Mouse (Mus musculus) cortical plate, adult 2 months (tissue): ENCODE data around the gene Slc35g1. TPM values are rescaled to one million over a fixed set of nuclear protein-coding genes. Genes with fewer than 3 reads are reported as not detected.
"Not testable (repeated sequence)": the region's sequence is repeated elsewhere in the genome, so short reads cannot be mapped to it uniquely, and the experiment has no call there.

Source experiments
- H3K27ac ChIP-seq: fragments of 200-500 bp; 2 replicates; pipeline ENCODE4 v1.5.1; 2012; ENCODE audit warnings: low read length, control low read depth, inconsistent platforms; ENCODE audit not compliant: insufficient read depth
- H3K4me1 ChIP-seq: fragments of 200-500 bp; 2 replicates; pipeline ENCODE4 v1.6.1; 2011; ENCODE audit warnings: low read length; ENCODE audit not compliant: control insufficient read depth, insufficient read depth
- H3K4me3 ChIP-seq: fragments of 200-500 bp; 2 replicates; pipeline ENCODE4 v1.5.1; 2011; ENCODE audit warnings: mild to moderate bottlenecking, low read length, control low read depth; ENCODE audit not compliant: insufficient read depth
- CTCF ChIP-seq: fragments of 200-500 bp; IDR thresholded peaks from 2 replicates; pipeline ENCODE4 v1.5.1; 2011; ENCODE audit warnings: mild to moderate bottlenecking, control low read depth, low read length; ENCODE audit not compliant: insufficient read depth; ENCODE audit errors: extremely low read depth
- POLR2A ChIP-seq: fragments of 200-500 bp; IDR thresholded peaks from 2 replicates; pipeline ENCODE4 v1.6.1; 2011; ENCODE audit warnings: mild to moderate bottlenecking, low read length, control low read depth; ENCODE audit not compliant: insufficient read depth; ENCODE audit errors: extremely low read depth
- polyA plus RNA-seq: library from polyadenylated mRNA; depleted of rRNA; stranded (reverse); fragments of >200 nt; gene quantifications from 2 replicates; pipeline ENCODE4 v1.2.3, GENCODE M21; 2012

Gene Slc35g1
- polyA plus RNA-seq, 1 experiment = 1.6 TPM

- Histone ChIP-seq H3K27ac (no peak overlapping the region), H3K4me1 (no peaks in the 10 kb centered on the region), H3K4me3 (no peak overlapping the region)
- TF ChIP-seq CTCF = no peak
- TF ChIP-seq POLR2A = no peak
Measured at GRCm38 (mm10) chr19:38357956-38358623, 37.7 kb upstream of the Slc35g1 start.

- no peak overlapping the region for H3K4me3 ChIP-seq
- no peak for TF ChIP-seq POLR2A
- TF ChIP-seq CTCF = no peak
- H3K4me1 ChIP-seq = no peaks in the 10 kb centered on the region
- no peak overlapping the region for H3K27ac ChIP-seq
Measured at GRCm38 (mm10) chr19:38359287-38359686, 36.5 kb upstream of the Slc35g1 start.

- H3K4me1 ChIP-seq = no peaks in the 10 kb centered on the region
- no peak overlapping the region for H3K4me3 ChIP-seq
- no peak for TF ChIP-seq POLR2A
- H3K27ac ChIP-seq = no peak overlapping the region
Measured at GRCm38 (mm10) chr19:38361850-38362249, 33.9 kb upstream of the Slc35g1 start.

GRCm38 (mm10) chr19:38363358-38363757 lies 32.4 kb upstream of the Slc35g1 start:
- H3K27ac ChIP-seq = no peak overlapping the region
- H3K4me3 ChIP-seq = no peak overlapping the region
- TF ChIP-seq POLR2A (no peak), CTCF (no peak)
- no peaks in the 10 kb centered on the region for H3K4me1 ChIP-seq

GRCm38 (mm10) chr19:38363879-38364659 lies 31.7 kb upstream of the Slc35g1 start:
- no peaks in the 10 kb centered on the region for H3K4me1 ChIP-seq
- H3K27ac ChIP-seq = no peak overlapping the region
- TF ChIP-seq POLR2A = no peak
- TF ChIP-seq CTCF = no peak
- H3K4me3 ChIP-seq = no peak overlapping the region

- no peak overlapping the region for H3K27ac ChIP-seq
- no peaks in the 10 kb centered on the region for H3K4me1 ChIP-seq
- no peak overlapping the region for H3K4me3 ChIP-seq
- no peak for TF ChIP-seq POLR2A
Measured at GRCm38 (mm10) chr19:38364939-38365614, 30.7 kb upstream of the Slc35g1 start.

- TF ChIP-seq POLR2A = no peak
- TF ChIP-seq CTCF = no peak
- Histone ChIP-seq H3K4me1 (no peaks in the 10 kb centered on the region), H3K27ac (no peak overlapping the region), H3K4me3 (no peak overlapping the region)
Measured at GRCm38 (mm10) chr19:38372460-38373102, 23.2 kb upstream of the Slc35g1 start.

- TF ChIP-seq POLR2A (no peak), CTCF (no peak)
- H3K4me3 ChIP-seq = no peak overlapping the region
- H3K4me1 ChIP-seq = no peaks in the 10 kb centered on the region
- H3K27ac ChIP-seq = no peak overlapping the region
Measured at GRCm38 (mm10) chr19:38373371-38373770, 22.4 kb upstream of the Slc35g1 start.

- Histone ChIP-seq H3K4me3 (no peak overlapping the region), H3K27ac (no peak overlapping the region), H3K4me1 (no peaks in the 10 kb centered on the region)
- TF ChIP-seq POLR2A = no peak
- no peak for TF ChIP-seq CTCF
Measured at GRCm38 (mm10) chr19:38383769-38384168, 12.0 kb upstream of the Slc35g1 start.

- H3K4me3 ChIP-seq, H3K4me1 ChIP-seq, H3K27ac ChIP-seq: not testable (repeated sequence)
Measured at GRCm38 (mm10) chr19:38387021-38387420, 8.8 kb upstream of the Slc35g1 start.

GRCm38 (mm10) chr19:38387835-38388234 lies 7.9 kb upstream of the Slc35g1 start:
- Histone ChIP-seq H3K4me1 (no peaks in the 10 kb centered on the region), H3K4me3 (no peak overlapping the region), H3K27ac (no peak overlapping the region)
- TF ChIP-seq POLR2A (no peak), CTCF (no peak)
